Mouse (Mus musculus): Measurements from ENCODE around the gene Rad51. TPM values are rescaled to one million over a fixed set of nuclear protein-coding genes. Genes with fewer than 3 reads are reported as not detected.
A peak's percentile ranks its signal among the peaks of the same experiment; 100 is the strongest.

The Rad51 gene
- polyA plus RNA-seq, 1 experiment from 2014 or later, result 10.3 TPM

GRCm38 (mm10) chr2:119174866-119175265, 62.3 kb downstream of the Rad51 start:
- H3K9ac ChIP-seq (ENCODE audit: low read depth, low read length), result no peak overlapping the region
- no peak for TF ChIP-seq CTCF (IDR thresholded peaks at IDR 0.05; ENCODE audit: low read depth)
- no peak overlapping the region for H3K27ac ChIP-seq (ENCODE audit: low read depth, low read length)
- no peak for ATAC-seq
- H3K36me3 ChIP-seq (ENCODE audit: control insufficient read depth, insufficient read depth), result peaks cover 8% of the 10 kb centered on the region; the same call in 1 of the 2 replicates
- H3K4me2 ChIP-seq (replicated peaks; ENCODE audit: low read depth), result no peak overlapping the region
- WGBS, result 77% methylated on average over 14 of the region's 14 CpGs
- no peaks in the 10 kb centered on the region for H3K27me3 ChIP-seq (replicated peaks; ENCODE audit: control insufficient read depth, insufficient read depth, low read length)
- no peaks in the 10 kb centered on the region for H3K4me1 ChIP-seq (replicated peaks; ENCODE audit: control insufficient read depth, insufficient read depth, low read length)
- no peaks in the 10 kb centered on the region for H3K9me3 ChIP-seq (ENCODE audit: control insufficient read depth)
- H3K4me3 ChIP-seq (ENCODE audit: low read depth, low read length), result no peak overlapping the region

GRCm38 (mm10) chr2:119175614-119176013, 63.0 kb downstream of the Rad51 start:
- Histone ChIP-seq H3K9ac (ENCODE audit: low read depth, low read length) (no peak overlapping the region), H3K4me2 (replicated peaks; ENCODE audit: low read depth) (no peak overlapping the region), H3K36me3 (ENCODE audit: control insufficient read depth, insufficient read depth) (peaks cover 14% of the 10 kb centered on the region; the same call in 1 of the 2 replicates), H3K9me3 (ENCODE audit: control insufficient read depth) (no peaks in the 10 kb centered on the region), H3K27ac (ENCODE audit: low read depth, low read length) (no peak overlapping the region), H3K27me3 (replicated peaks; ENCODE audit: control insufficient read depth, insufficient read depth, low read length) (no peaks in the 10 kb centered on the region), H3K4me3 (ENCODE audit: low read depth, low read length) (no peak overlapping the region), H3K4me1 (replicated peaks; ENCODE audit: control insufficient read depth, insufficient read depth, low read length) (no peaks in the 10 kb centered on the region)
- ATAC-seq, result no peak
- no peak for TF ChIP-seq CTCF (IDR thresholded peaks at IDR 0.05; ENCODE audit: low read depth)
- 53% methylated on average over 6 of the region's 6 CpGs for WGBS

- H3K4me2 ChIP-seq (replicated peaks; ENCODE audit: low read depth), result no peak overlapping the region
- H3K27me3 ChIP-seq (replicated peaks; ENCODE audit: control insufficient read depth, insufficient read depth, low read length), result no peaks in the 10 kb centered on the region
- H3K36me3 ChIP-seq (ENCODE audit: control insufficient read depth, insufficient read depth), result peaks cover 17% of the 10 kb centered on the region; the same call in 1 of the 2 replicates
- 30% methylated on average over 3 of the region's 3 CpGs for WGBS
- H3K9ac ChIP-seq (ENCODE audit: low read depth, low read length), result no peak overlapping the region
- H3K27ac ChIP-seq (ENCODE audit: low read depth, low read length), result 0 out of 2 replicates have a peak overlapping the region, but pooled peaks have one; percentile 54
- TF ChIP-seq CTCF (IDR thresholded peaks at IDR 0.05; ENCODE audit: low read depth), result peak; percentile 54
- no peaks in the 10 kb centered on the region for H3K4me1 ChIP-seq (replicated peaks; ENCODE audit: control insufficient read depth, insufficient read depth, low read length)
- ATAC-seq, result peak; percentile 50
- H3K9me3 ChIP-seq (ENCODE audit: control insufficient read depth), result no peaks in the 10 kb centered on the region
- H3K4me3 ChIP-seq (ENCODE audit: low read depth, low read length), result no peak overlapping the region
Measured at GRCm38 (mm10) chr2:119176761-119177160, 64.2 kb downstream of the Rad51 start.

GRCm38 (mm10) chr2:119177384-119177939, 64.9 kb downstream of the Rad51 start:
- Histone ChIP-seq H3K36me3 (ENCODE audit: control insufficient read depth, insufficient read depth) (peaks cover 21% of the 10 kb centered on the region), H3K27ac (ENCODE audit: low read depth, low read length) (peak overlapping the region; percentile 54; the same call in 1 of the 2 replicates), H3K27me3 (replicated peaks; ENCODE audit: control insufficient read depth, insufficient read depth, low read length) (no peaks in the 10 kb centered on the region), H3K9ac (ENCODE audit: low read depth, low read length) (no peak overlapping the region), H3K4me1 (replicated peaks; ENCODE audit: control insufficient read depth, insufficient read depth, low read length) (no peaks in the 10 kb centered on the region), H3K4me3 (ENCODE audit: low read depth, low read length) (no peak overlapping the region), H3K4me2 (replicated peaks; ENCODE audit: low read depth) (no peak overlapping the region), H3K9me3 (ENCODE audit: control insufficient read depth) (no peaks in the 10 kb centered on the region)
- no peak for TF ChIP-seq CTCF (IDR thresholded peaks at IDR 0.05; ENCODE audit: low read depth)
- ATAC-seq, result no peak
- 60% methylated on average over 5 of the region's 5 CpGs for WGBS

DNA sequence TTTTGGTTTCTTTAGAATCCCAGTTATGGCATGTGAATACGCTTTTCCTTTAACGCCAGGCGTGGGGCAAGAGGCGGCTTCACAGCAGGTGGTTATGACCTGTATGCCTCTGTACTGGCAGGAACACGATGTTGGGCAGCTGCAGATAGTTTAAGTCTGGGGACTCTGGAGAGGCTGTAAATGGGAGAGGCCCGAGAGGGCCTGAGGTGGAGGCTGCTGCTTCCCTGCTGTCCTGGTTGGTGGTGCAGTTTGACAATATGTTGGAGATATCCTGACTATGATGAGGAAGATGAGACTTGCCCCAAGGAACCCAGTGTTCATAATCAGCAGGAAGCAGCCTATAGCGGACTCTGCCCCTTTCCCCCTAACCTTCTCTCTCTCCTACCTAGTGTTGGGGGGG, 70.3 kb downstream of the Rad51 start:
- H3K9ac ChIP-seq (ENCODE audit: low read depth, low read length), result no peak overlapping the region
- no peak for TF ChIP-seq CTCF (IDR thresholded peaks at IDR 0.05; ENCODE audit: low read depth)
- no peaks in the 10 kb centered on the region for H3K27me3 ChIP-seq (replicated peaks; ENCODE audit: control insufficient read depth, insufficient read depth, low read length)
- ATAC-seq, result no peak
- no peak overlapping the region for H3K4me2 ChIP-seq (replicated peaks; ENCODE audit: low read depth)
- H3K4me3 ChIP-seq (ENCODE audit: low read depth, low read length), result no peak overlapping the region
- H3K27ac ChIP-seq (ENCODE audit: low read depth, low read length), result no peak overlapping the region
- H3K4me1 ChIP-seq (replicated peaks; ENCODE audit: control insufficient read depth, insufficient read depth, low read length), result no peaks in the 10 kb centered on the region
- 84% methylated on average over 7 of the region's 7 CpGs for WGBS
- H3K36me3 ChIP-seq (ENCODE audit: control insufficient read depth, insufficient read depth), result peaks cover 42% of the 10 kb centered on the region
- no peaks in the 10 kb centered on the region for H3K9me3 ChIP-seq (ENCODE audit: control insufficient read depth)

DNA sequence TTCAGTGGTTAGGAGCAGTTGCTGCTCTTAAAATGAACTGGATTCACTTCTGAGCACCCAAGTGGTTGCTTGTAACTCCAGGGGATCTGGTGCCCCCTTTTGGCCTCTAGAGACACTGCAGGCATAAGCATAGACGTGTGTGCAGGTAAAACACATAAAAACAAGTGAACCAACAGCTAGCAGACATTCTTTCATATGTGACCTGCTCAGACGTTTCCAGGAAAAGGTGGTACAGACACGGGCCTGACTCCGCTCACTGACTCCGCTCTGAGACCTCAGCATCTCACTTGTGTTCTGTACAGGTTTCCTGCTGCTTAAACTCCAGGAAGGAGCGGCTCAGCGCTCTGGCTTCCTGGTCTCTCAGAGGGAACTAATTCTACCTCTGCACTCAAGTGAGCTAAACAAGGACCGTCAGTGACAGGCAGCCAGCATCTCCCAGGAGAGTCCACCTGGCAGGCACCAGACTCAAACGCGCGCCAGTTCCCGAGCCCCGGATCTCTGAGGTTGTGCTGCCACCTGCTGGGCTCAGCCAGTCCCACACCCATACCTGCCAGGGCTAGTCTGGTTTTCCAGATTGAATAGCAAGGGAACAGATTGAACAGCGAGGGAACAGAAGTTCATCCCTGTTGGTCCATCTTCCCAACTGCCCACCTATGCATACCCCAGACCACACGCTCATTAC, 76.6 kb downstream of the Rad51 start:
- WGBS, result 6% methylated on average over 15 of the region's 15 CpGs
- peak; percentile 86 for TF ChIP-seq CTCF (IDR thresholded peaks at IDR 0.05; ENCODE audit: low read depth)

More for the DNA sequence above, 76.6 kb downstream of the Rad51 start:
- Histone ChIP-seq H3K27ac (ENCODE audit: low read depth, low read length) (no peak overlapping the region), H3K4me3 (ENCODE audit: low read depth, low read length) (peak overlapping the region; percentile 38), H3K4me1 (replicated peaks; ENCODE audit: control insufficient read depth, insufficient read depth, low read length) (no peaks in the 10 kb centered on the region), H3K4me2 (replicated peaks; ENCODE audit: low read depth) (peak overlapping the region; percentile 80), H3K9ac (ENCODE audit: low read depth, low read length) (no peak overlapping the region), H3K27me3 (replicated peaks; ENCODE audit: control insufficient read depth, insufficient read depth, low read length) (no peaks in the 10 kb centered on the region), H3K36me3 (ENCODE audit: control insufficient read depth, insufficient read depth) (peaks cover 12% of the 10 kb centered on the region; the same call in 1 of the 2 replicates), H3K9me3 (ENCODE audit: control insufficient read depth) (no peaks in the 10 kb centered on the region)
- ATAC-seq, result peak; percentile 83

Measured in intestine, postnatal 0 days (tissue).